Mouse (Mus musculus) kidney, postnatal 36 days (tissue): ENCODE measurements around the gene Slc25a42.

Source experiments
- DNase-seq, 2 experiments: peaks; one replicate each; pipeline ENCODE4 v3.0.0; 2021 to 2022; ENCODE audit warnings: mixed read lengths in 2 of 2

Slc25a42 gene

GRCm38 (mm10) chr8:70170116-70170515, 42.0 kb downstream of the Slc25a42 start:
- no peak for DNase-seq

DNA sequence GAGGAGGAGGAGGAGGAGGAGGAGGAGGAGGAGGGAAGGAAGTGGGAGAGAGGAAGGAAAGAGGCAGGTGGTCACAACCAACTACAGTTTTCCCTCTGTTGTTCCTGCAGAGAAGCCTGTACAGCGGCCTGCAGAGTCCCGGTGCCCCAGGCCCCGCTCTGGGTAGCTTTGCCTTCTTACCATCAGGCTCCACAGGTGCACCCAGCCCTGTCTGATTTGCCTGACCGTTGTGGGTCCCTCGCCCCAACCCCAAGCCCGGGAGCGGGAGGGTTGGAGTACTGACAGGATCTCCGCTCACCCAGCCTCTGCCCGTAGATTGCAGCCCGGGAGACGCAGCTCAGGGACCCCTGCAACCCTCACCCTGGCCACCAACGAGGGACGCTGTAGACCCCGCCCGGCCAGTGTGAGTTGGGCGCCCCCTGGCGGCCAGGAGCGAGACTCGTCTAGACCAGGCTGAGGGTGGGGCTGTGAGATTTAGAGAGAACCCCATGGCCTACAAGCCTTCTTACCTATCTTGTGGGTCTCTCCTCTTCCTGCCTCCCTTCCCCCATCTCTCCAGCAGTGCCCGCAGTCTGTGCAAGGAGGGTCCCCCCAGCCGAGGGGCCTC, 45.5 kb downstream of the Slc25a42 start:
- DNase-seq: peak; percentile 36 to 84

- DNase-seq: no peak
Measured at GRCm38 (mm10) chr8:70163316-70163715, 48.8 kb downstream of the Slc25a42 start.

DNA sequence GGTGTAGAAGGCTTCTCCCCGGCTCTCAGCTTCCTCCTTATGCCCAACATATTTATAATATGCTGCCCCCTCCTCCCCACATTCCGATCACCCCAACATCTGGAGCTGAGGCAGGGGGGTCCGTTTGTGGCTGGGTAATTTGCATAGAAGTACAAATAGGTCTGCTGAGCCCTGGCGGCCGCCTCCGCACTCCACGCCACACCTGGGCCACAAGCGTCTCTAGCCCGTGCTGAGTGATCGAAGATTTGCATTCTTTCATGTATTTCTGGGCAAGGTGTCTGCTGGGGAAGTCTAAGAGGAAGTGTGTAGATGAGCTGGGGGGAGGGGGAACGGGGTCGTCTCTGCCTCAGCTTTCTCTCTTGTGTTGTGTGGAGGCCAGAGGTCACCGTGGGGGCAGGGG, 52.1 kb downstream of the Slc25a42 start:
- no peak for DNase-seq

GRCm38 (mm10) chr8:70159211-70159610, 52.9 kb downstream of the Slc25a42 start:
- DNase-seq: peak in 1 of 2 experiments; percentile 33

DNA sequence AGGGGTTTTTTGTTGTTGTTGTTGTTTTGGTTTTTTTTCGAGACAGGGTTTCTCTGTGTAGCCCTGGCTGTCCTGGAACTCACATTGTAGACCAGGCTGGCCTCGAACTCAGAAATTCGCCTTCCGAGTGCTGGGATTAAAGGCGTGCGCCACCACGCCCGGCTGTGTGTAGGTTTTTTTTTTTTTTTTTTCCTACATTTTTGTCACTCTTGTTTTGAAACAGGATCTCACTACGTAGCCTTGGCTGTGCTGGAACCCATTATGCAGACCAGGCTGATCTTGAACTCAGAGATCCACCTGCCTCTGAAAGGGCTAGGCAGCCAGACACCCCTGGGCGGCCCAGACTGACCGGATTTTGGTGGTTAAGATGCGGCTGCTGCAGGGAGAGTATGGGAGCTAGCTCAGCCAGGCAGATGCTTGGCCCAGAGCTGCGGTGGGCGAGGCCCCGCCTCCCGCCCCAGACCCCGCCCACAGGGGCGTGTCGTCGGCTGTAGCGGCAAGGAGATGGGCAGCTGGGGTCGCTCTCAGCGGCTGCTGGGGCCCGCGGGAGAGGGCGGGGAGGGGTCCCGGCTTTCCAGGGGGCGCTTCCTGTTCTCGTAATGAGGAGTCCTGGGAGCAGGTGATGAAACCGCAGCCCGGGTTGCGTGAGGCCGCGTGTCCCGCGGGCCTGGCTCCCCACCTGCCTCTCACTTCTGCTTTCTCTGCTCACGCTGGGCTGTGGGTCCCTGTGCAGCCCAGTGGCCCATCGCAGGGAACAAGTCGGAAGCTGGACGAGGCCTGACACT, 53.8 kb downstream of the Slc25a42 start:
- DNase-seq: peak; percentile 66 to 88

GRCm38 (mm10) chr8:70157240-70157800, 54.8 kb downstream of the Slc25a42 start:
- DNase-seq: no peak

- peak; percentile 72 to 85 for DNase-seq
Measured at GRCm38 (mm10) chr8:70152537-70153257, 59.4 kb downstream of the Slc25a42 start.

- DNase-seq: no peak
Measured at GRCm38 (mm10) chr8:70150158-70150557, 61.9 kb downstream of the Slc25a42 start.

DNA sequence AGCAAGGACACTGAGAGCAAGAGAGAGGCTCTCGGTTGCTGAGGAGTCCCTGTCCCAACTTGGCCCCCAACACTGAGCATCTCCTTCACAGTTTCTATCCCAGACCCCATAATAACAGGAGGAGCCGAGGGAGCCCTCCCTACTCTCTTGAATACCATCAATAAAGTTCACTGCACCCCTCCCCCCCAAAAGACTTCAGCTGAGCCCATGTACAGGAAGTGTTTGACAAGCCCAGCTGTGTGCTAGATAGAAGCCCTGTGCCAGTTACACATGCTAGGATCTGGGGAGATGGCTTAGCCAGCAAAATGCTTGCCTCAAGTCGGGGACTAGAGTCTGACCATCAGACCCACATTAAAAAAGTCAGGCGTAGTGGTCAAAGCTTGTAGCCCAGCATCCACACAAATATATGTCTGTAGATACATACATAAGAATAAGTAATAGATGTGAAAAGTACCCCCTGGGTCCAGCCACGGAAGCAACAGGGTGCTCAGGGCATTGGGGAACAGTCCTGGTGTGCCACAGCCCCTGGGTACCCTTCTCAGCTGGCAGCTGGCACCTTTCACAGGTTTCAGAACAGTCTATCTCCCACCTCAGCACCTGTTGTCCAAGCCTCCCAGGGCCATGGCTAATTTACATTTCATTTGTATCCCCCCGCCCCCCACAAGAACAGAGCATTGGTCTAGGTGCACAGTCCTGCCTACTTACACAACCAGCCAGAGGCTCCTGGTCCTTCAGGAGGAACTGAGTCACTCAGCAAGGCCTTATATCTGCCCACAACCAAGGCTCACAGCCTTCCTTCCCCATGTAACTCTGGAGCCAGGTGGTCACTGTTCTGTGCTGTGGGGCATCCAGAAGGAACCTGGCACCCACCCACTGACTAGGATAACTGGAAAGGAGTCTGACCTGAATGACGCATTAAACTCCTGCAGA, 64.2 kb downstream of the Slc25a42 start:
- DNase-seq: no peak

- DNase-seq: no peak
Measured at GRCm38 (mm10) chr8:70139981-70140380, 72.1 kb downstream of the Slc25a42 start.

- peak; percentile 99 to 100 for DNase-seq
Measured at GRCm38 (mm10) chr8:70139026-70139857, 72.9 kb downstream of the Slc25a42 start, which contains the start of the genes Rfxank, Borcs8 and Mef2b. Gene Rfxank, minus strand, starts transcription at chr8:70139154. Gene Borcs8, plus strand, starts transcription at chr8:70139499. Gene Mef2b, plus strand, starts transcription at chr8:70139711.

DNA sequence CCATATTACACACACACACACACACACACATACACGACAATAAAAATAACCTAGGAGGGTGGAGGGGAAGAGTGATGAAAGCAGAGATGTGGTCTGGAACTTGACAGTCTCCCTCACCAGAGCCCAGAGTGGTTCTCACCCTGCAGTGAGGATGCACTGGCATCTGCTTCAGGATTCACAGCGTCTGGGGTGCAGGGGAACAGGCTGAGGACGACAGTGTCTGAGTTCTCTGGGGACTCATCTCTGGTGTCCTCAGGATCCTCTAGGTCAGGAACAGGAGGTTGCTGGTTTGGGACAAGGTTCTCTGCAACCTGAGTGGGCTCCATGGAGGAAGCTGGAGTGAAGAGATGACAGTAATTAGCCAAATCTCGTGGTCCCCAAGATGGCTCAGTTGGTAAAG, 74.2 kb downstream of the Slc25a42 start:
- no peak for DNase-seq

GRCm38 (mm10) chr8:70136591-70136990, 75.5 kb downstream of the Slc25a42 start:
- no peak for DNase-seq

- DNase-seq: no peak
Measured at GRCm38 (mm10) chr8:70134931-70135330, 77.2 kb downstream of the Slc25a42 start.
